Mouse (Mus musculus): ENCODE data around the gene Sept3. TPM values are rescaled to one million over a fixed set of nuclear protein-coding genes. Genes with fewer than 3 reads are reported as not detected.

Gene Sept3
- polyA plus RNA-seq (2015; fragmentation: Nextera tagmentation; extraction: Ambion mirVana) = 1.7 and 3.0 TPM in 2 replicates

GRCm38 (mm10) chr15:82274593-82274926, at the start of gene Sept3:
TSS of gene Sept3 (plus strand) at chr15:82274893.
- Histone ChIP-seq H3K9ac (ENCODE audit: low read depth, low read length) (0 out of 2 replicates have a peak within 1 kb of the TSS, but pooled peaks have one; percentile 31), H3K36me3 (ENCODE audit: control insufficient read depth, insufficient read depth) (no peaks in the 10 kb centered on the region), H3K9me3 (ENCODE audit: control insufficient read depth) (no peaks in the 10 kb centered on the region), H3K4me2 (replicated peaks; ENCODE audit: low read depth) (peak within 1 kb of the TSS; percentile 90), H3K4me3 (ENCODE audit: low read depth, low read length) (peak within 1 kb of the TSS; percentile 47), H3K27ac (ENCODE audit: low read depth, low read length) (no peak within 1 kb of the TSS), H3K4me1 (replicated peaks; ENCODE audit: control insufficient read depth, insufficient read depth, low read length) (no peaks in the 10 kb centered on the region), H3K27me3 (replicated peaks; ENCODE audit: control insufficient read depth, insufficient read depth, low read length) (peaks cover 60% of the 10 kb centered on the region)
- no peak for ATAC-seq
- WGBS = 29% methylated on average over 6 of the region's 6 CpGs
- no peak for TF ChIP-seq CTCF (IDR thresholded peaks at IDR 0.05; ENCODE audit: low read depth)

DNA sequence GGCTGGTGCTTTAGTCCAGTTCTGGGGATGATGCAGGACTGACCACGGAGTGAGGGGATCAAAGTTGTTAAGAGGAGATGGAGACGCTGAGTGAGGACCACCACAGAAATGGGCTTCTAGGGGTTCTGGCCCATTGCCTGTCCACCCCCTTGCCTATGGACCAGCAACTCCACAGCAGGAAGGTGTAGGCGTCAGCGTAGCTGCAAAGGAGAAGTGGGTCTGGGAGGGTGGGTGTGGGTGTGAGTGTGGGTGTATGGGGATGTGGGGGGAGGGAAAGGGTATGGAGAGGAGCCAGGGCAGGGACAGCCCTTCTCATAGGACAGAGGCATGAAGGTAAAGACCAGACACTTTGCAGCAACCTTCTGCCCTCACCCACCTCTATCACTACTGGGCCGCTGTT, 48.9 kb upstream of the Sept3 start:
- Histone ChIP-seq H3K4me1 (replicated peaks; ENCODE audit: control insufficient read depth, insufficient read depth, low read length) (no peaks in the 10 kb centered on the region), H3K27ac (ENCODE audit: low read depth, low read length) (no peak overlapping the region), H3K9me3 (ENCODE audit: control insufficient read depth) (no peaks in the 10 kb centered on the region), H3K4me3 (ENCODE audit: low read depth, low read length) (no peak overlapping the region), H3K9ac (ENCODE audit: low read depth, low read length) (no peak overlapping the region), H3K4me2 (replicated peaks; ENCODE audit: low read depth) (no peak overlapping the region), H3K27me3 (replicated peaks; ENCODE audit: control insufficient read depth, insufficient read depth, low read length) (peaks cover 29% of the 10 kb centered on the region; the same call in 1 of the 2 replicates), H3K36me3 (ENCODE audit: control insufficient read depth, insufficient read depth) (no peaks in the 10 kb centered on the region)
- TF ChIP-seq CTCF (IDR thresholded peaks at IDR 0.05; ENCODE audit: low read depth) = no peak
- no peak for ATAC-seq
- WGBS = 91% methylated on average over 5 of the region's 5 CpGs

DNA sequence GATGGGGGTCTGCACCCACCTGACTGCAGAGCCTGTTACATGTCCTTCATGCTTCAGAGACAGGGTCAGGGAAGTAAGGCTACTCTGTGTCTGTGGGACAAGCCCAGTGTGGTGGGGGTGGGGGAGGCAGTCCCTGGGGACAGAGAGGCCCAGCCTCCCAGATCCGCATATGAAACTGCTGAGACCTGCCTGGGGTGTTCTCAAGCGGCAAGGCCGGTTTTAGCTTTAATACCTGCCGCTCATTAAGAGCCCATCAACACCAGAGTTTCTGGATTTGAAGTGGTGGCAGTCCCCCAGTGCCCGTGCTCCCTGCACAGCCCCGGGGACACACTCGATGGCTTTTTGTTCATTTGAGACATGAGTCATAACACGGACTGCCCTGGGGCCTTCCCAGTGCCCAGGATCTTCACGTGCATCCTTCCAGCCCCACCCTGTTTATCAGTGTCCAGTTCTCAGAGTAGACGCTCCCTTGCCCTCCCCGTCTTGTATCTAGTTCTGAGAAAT, 45.1 kb upstream of the Sept3 start:
- no peak for ATAC-seq
- WGBS = 46% methylated on average over 11 of the region's 11 CpGs

DNA sequence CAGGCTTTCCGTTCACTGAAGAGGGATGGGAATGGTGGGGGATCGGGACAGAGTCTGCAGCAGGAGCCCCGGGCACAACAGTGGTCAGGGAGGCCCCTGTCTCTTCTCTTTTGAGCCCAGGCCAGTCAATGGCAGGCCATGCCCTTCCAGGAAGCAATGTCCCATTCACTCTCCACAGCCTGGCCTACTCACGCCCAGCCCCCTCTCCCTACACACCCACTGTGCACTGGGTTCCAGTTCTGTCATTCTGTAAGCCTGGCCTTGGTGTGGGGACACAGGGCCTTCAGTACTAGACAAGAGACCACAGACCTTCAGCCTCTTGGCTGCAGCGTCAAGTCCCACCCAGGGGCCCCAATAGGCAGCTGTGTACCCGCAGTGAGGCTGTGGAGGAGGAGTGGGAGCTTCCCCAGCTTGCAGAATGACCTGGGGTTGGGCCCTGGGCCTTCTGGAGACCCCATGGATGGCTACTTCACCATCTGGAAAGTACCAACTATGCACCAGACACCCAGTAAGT, 44.5 kb upstream of the Sept3 start:
- Histone ChIP-seq H3K36me3 (ENCODE audit: control insufficient read depth, insufficient read depth) (no peaks in the 10 kb centered on the region), H3K27me3 (replicated peaks; ENCODE audit: control insufficient read depth, insufficient read depth, low read length) (peaks cover 9% of the 10 kb centered on the region; the same call in 1 of the 2 replicates), H3K9me3 (ENCODE audit: control insufficient read depth) (no peaks in the 10 kb centered on the region), H3K4me3 (ENCODE audit: low read depth, low read length) (no peak overlapping the region), H3K27ac (ENCODE audit: low read depth, low read length) (no peak overlapping the region), H3K9ac (ENCODE audit: low read depth, low read length) (no peak overlapping the region), H3K4me2 (replicated peaks; ENCODE audit: low read depth) (no peak overlapping the region), H3K4me1 (replicated peaks; ENCODE audit: control insufficient read depth, insufficient read depth, low read length) (no peaks in the 10 kb centered on the region)
- WGBS = 87% methylated on average over 6 of the region's 6 CpGs
- ATAC-seq = no peak
- no peak for TF ChIP-seq CTCF (IDR thresholded peaks at IDR 0.05; ENCODE audit: low read depth)

More for the DNA sequence above, 45.1 kb upstream of the Sept3 start:
- Histone ChIP-seq H3K36me3 (ENCODE audit: control insufficient read depth, insufficient read depth) (no peaks in the 10 kb centered on the region), H3K4me1 (replicated peaks; ENCODE audit: control insufficient read depth, insufficient read depth, low read length) (no peaks in the 10 kb centered on the region), H3K4me2 (replicated peaks; ENCODE audit: low read depth) (no peak overlapping the region), H3K4me3 (ENCODE audit: low read depth, low read length) (no peak overlapping the region), H3K9ac (ENCODE audit: low read depth, low read length) (no peak overlapping the region), H3K9me3 (ENCODE audit: control insufficient read depth) (no peaks in the 10 kb centered on the region), H3K27ac (ENCODE audit: low read depth, low read length) (no peak overlapping the region), H3K27me3 (replicated peaks; ENCODE audit: control insufficient read depth, insufficient read depth, low read length) (peaks cover 13% of the 10 kb centered on the region; the same call in 1 of the 2 replicates)
- no peak for TF ChIP-seq CTCF (IDR thresholded peaks at IDR 0.05; ENCODE audit: low read depth)

GRCm38 (mm10) chr15:82231100-82231499, 43.6 kb upstream of the Sept3 start:
- Histone ChIP-seq H3K4me1 (replicated peaks; ENCODE audit: control insufficient read depth, insufficient read depth, low read length) (no peaks in the 10 kb centered on the region), H3K4me2 (replicated peaks; ENCODE audit: low read depth) (no peak overlapping the region), H3K4me3 (ENCODE audit: low read depth, low read length) (no peak overlapping the region), H3K27ac (ENCODE audit: low read depth, low read length) (no peak overlapping the region), H3K27me3 (replicated peaks; ENCODE audit: control insufficient read depth, insufficient read depth, low read length) (0 out of 2 replicates have a peak, but pooled peaks cover under 1% of the 10 kb centered on the region), H3K36me3 (ENCODE audit: control insufficient read depth, insufficient read depth) (no peaks in the 10 kb centered on the region), H3K9ac (ENCODE audit: low read depth, low read length) (no peak overlapping the region), H3K9me3 (ENCODE audit: control insufficient read depth) (no peaks in the 10 kb centered on the region)
- no peak for TF ChIP-seq CTCF (IDR thresholded peaks at IDR 0.05; ENCODE audit: low read depth)
- ATAC-seq = peak; percentile 46; the same call in 1 of the 2 replicates
- WGBS = 58% methylated on average over 4 of the region's 4 CpGs

- H3K27ac ChIP-seq (ENCODE audit: low read depth, low read length) = no peak overlapping the region
- no peaks in the 10 kb centered on the region for H3K36me3 ChIP-seq (ENCODE audit: control insufficient read depth, insufficient read depth)
- H3K4me1 ChIP-seq (replicated peaks; ENCODE audit: control insufficient read depth, insufficient read depth, low read length) = no peaks in the 10 kb centered on the region
- ATAC-seq = no peak
- 72% methylated on average over 11 of the region's 11 CpGs for WGBS
- H3K27me3 ChIP-seq (replicated peaks; ENCODE audit: control insufficient read depth, insufficient read depth, low read length) = no peaks in the 10 kb centered on the region
- no peak overlapping the region for H3K9ac ChIP-seq (ENCODE audit: low read depth, low read length)
- H3K4me3 ChIP-seq (ENCODE audit: low read depth, low read length) = no peak overlapping the region
- no peak overlapping the region for H3K4me2 ChIP-seq (replicated peaks; ENCODE audit: low read depth)
- H3K9me3 ChIP-seq (ENCODE audit: control insufficient read depth) = no peaks in the 10 kb centered on the region
- TF ChIP-seq CTCF (IDR thresholded peaks at IDR 0.05; ENCODE audit: low read depth) = no peak
Observed at GRCm38 (mm10) chr15:82231591-82232378, 42.9 kb upstream of the Sept3 start.

All from intestine, postnatal 0 days (tissue).